Mouse (Mus musculus) brain, embryonic 18.5 days (tissue): ENCODE measurements around the gene Pnmt.

Experiments
- DNase-seq: peaks from one replicate; pipeline ENCODE4 v3.0.0-alpha.2; 2012; ENCODE audit warnings: low read depth, low spot score

The Pnmt gene

GRCm38 (mm10) chr11:98385638-98386585 is at the start of gene Pnmt:
Pnmt (plus strand) TSS chr11:98386450.
- no peak for DNase-seq

- DNase-seq: no peak
Observed at GRCm38 (mm10) chr11:98338507-98338961, 47.7 kb upstream of the Pnmt start.

- DNase-seq: no peak
Observed at GRCm38 (mm10) chr11:98339071-98339501, 47.2 kb upstream of the Pnmt start.

GRCm38 (mm10) chr11:98339679-98340287 is 46.5 kb upstream of the Pnmt start:
- no peak for DNase-seq

GRCm38 (mm10) chr11:98340597-98340996 is 45.7 kb upstream of the Pnmt start:
- DNase-seq: no peak

GRCm38 (mm10) chr11:98341174-98341573 is 45.1 kb upstream of the Pnmt start:
- no peak for DNase-seq

- no peak for DNase-seq
Observed at GRCm38 (mm10) chr11:98342000-98342945, 44.0 kb upstream of the Pnmt start.

GRCm38 (mm10) chr11:98345253-98345652 is 41.0 kb upstream of the Pnmt start:
- DNase-seq: no peak

GRCm38 (mm10) chr11:98346168-98346567 is 40.1 kb upstream of the Pnmt start:
- DNase-seq: no peak

GRCm38 (mm10) chr11:98347385-98348082 is 38.7 kb upstream of the Pnmt start:
- no peak for DNase-seq

- no peak for DNase-seq
Observed at GRCm38 (mm10) chr11:98348083-98348961, 37.9 kb upstream of the Pnmt start, which contains the start of gene Ppp1r1b. Ppp1r1b (plus strand) TSS chr11:98348404.

- DNase-seq: no peak
Observed at GRCm38 (mm10) chr11:98349308-98349707, 36.9 kb upstream of the Pnmt start.

- no peak for DNase-seq
Observed at GRCm38 (mm10) chr11:98352272-98352990, 33.8 kb upstream of the Pnmt start.

GRCm38 (mm10) chr11:98353651-98354211 is 32.5 kb upstream of the Pnmt start:
- no peak for DNase-seq

GRCm38 (mm10) chr11:98354445-98354844 is 31.8 kb upstream of the Pnmt start:
- no peak for DNase-seq

GRCm38 (mm10) chr11:98355732-98356299 is 30.4 kb upstream of the Pnmt start:
- no peak for DNase-seq

GRCm38 (mm10) chr11:98356625-98357394 is 29.4 kb upstream of the Pnmt start:
- no peak for DNase-seq
